Comparison of ENCODE assay signal across 7 mouse cellular contexts in genomic region chr11:83077714-83078422, GRCm38 (mm10). TPM values are rescaled to one million over a fixed set of nuclear protein-coding genes. Genes with fewer than 3 reads are reported as not detected.
A peak's percentile ranks its signal among the peaks of the same experiment; 100 is the strongest.
DNase-seq lines count a peak whose midpoint lies in the region; ATAC-seq lines count a peak whose summit lies in the region.

No protein-coding gene starts in this region.

- WGBS in liver, embryonic 11.5 days = 24% methylated on average over 3 of the region's 3 CpGs
- 87% methylated on average over 3 of the region's 3 CpGs for whole genome bisulfite sequencing in midbrain, embryonic 14.5 days

- intact Hi-C loops in heart, postnatal 36 days (cut with DNase I) = no loop called here

- no peak overlapping the region for H3K9ac ChIP-seq in liver, embryonic 11.5 days (ENCODE audit: low read depth, low read length)
- H3K9ac ChIP-seq in midbrain, embryonic 14.5 days (replicated peaks; ENCODE audit: low read length) = no peak overlapping the region

- ATAC-seq in common myeloid progenitor, adult 5-6 weeks (replicated peaks; ENCODE audit: low read depth, poor library complexity, severe bottlenecking) = peak; percentile 99
- ATAC-seq in liver, embryonic 11.5 days (replicated peaks; ENCODE audit: low FRiP score) = 0 out of 2 replicates have a peak, but pooled peaks have one; percentile 18
- ATAC-seq in midbrain, embryonic 14.5 days (ENCODE audit: low FRiP score, low TSS enrichment) = no peak

- H3K36me3 ChIP-seq in liver, embryonic 11.5 days (ENCODE audit: control insufficient read depth, insufficient read depth, low read length) = no peaks in the 10 kb centered on the region
- H3K36me3 ChIP-seq in midbrain, embryonic 14.5 days (ENCODE audit: control insufficient read depth, insufficient read depth, low read length) = no peaks in the 10 kb centered on the region

- peaks cover 3% of the 10 kb centered on the region; the same call in 1 of the 2 replicates for H3K4me1 ChIP-seq in liver, embryonic 11.5 days (replicated peaks; ENCODE audit: control insufficient read depth, insufficient read depth, low read length)
- no peaks in the 10 kb centered on the region for H3K4me1 ChIP-seq in midbrain, embryonic 14.5 days (ENCODE audit: control insufficient read depth, insufficient read depth, low read length)

- no peaks in the 10 kb centered on the region for H3K9me3 ChIP-seq in liver, embryonic 11.5 days (ENCODE audit: control insufficient read depth, low read length)
- no peaks in the 10 kb centered on the region for H3K9me3 ChIP-seq in midbrain, embryonic 14.5 days (ENCODE audit: control insufficient read depth, low read length)

- H3K27me3 ChIP-seq in liver, embryonic 11.5 days (replicated peaks; ENCODE audit: control insufficient read depth, insufficient read depth, low read length) = no peaks in the 10 kb centered on the region
- H3K27me3 ChIP-seq in midbrain, embryonic 14.5 days (ENCODE audit: control insufficient read depth, insufficient read depth, low read length) = no peaks in the 10 kb centered on the region

- H3K4me3 ChIP-seq in liver, embryonic 11.5 days (ENCODE audit: low read depth, low read length) = no peak overlapping the region
- no peak overlapping the region for H3K4me3 ChIP-seq in midbrain, embryonic 14.5 days (replicated peaks; ENCODE audit: low read depth, low read length)

- no peak overlapping the region for H3K4me2 ChIP-seq in liver, embryonic 11.5 days
- no peak overlapping the region for H3K4me2 ChIP-seq in midbrain, embryonic 14.5 days (ENCODE audit: low read length)

- peak; percentile 87 for DNase-seq in T-cell, adult 2 months (ENCODE audit: low spot score)
- DNase-seq in heart, postnatal 36 days = peak; percentile 78 to 83
- peak; percentile 17 for DNase-seq in liver, embryonic 11.5 days (ENCODE audit: low spot score)
- DNase-seq in ovary, adult 18-20 months (ENCODE audit: low spot score) = peak; percentile 24
- DNase-seq in cerebellum, adult 11 months = no peak
- DNase-seq in midbrain, embryonic 14.5 days = no peak

- 0 out of 2 replicates have a peak overlapping the region, but pooled peaks have one; percentile 3 for H3K27ac ChIP-seq in liver, embryonic 11.5 days (ENCODE audit: low read depth, low read length)
- no peak overlapping the region for H3K27ac ChIP-seq in midbrain, embryonic 14.5 days (replicated peaks; ENCODE audit: low read depth, low read length)

RNA-seq across cellular contexts. Expression of gene Slfn2, which starts 13.0 kb away (rescaled TPM):
- 10.6 and 14.9 TPM in 2 replicates for total RNA-seq in common myeloid progenitor, adult 5-6 weeks (2017)
- total RNA-seq in heart, postnatal 36 days (2021) = 1 to 10 TPM; 3.9 to 6.2 TPM
- 4.3 and 4.5 TPM in 2 replicates for polyA plus RNA-seq in liver, embryonic 11.5 days (2014; fragmentation: Nextera tagmentation; extraction: Ambion mirVana)
- polyA plus RNA-seq in midbrain, embryonic 14.5 days (2014; fragmentation: Nextera tagmentation; extraction: Ambion mirVana) = 0.22 and 3.1 TPM in 2 replicates

RNA-seq across cellular contexts. Expression of gene Slfn1, which starts 38.8 kb away (rescaled TPM):
- total RNA-seq in common myeloid progenitor, adult 5-6 weeks (2017) = not detected in 2 replicates
- total RNA-seq in heart, postnatal 36 days (2021) = under 1 TPM; 0.17 to 0.41 TPM
- polyA plus RNA-seq in liver, embryonic 11.5 days (2014; fragmentation: Nextera tagmentation; extraction: Ambion mirVana) = 0.13 TPM in 1 of 2 replicates, not detected in the other
- polyA plus RNA-seq in midbrain, embryonic 14.5 days (2014; fragmentation: Nextera tagmentation; extraction: Ambion mirVana) = 0.51 TPM in 1 of 2 replicates, not detected in the other

RNA-seq across cellular contexts. Expression of gene Slfn8, which starts 57.3 kb away (rescaled TPM):
- 22.1 and 24.2 TPM in 2 replicates for total RNA-seq in common myeloid progenitor, adult 5-6 weeks (2017)
- total RNA-seq in heart, postnatal 36 days (2021) = 1 to 10 TPM in 1 of 2 experiments, under 1 TPM in 1; 0.56 to 1.5 TPM
- 0.18 and 0.27 TPM in 2 replicates for polyA plus RNA-seq in liver, embryonic 11.5 days (2014; fragmentation: Nextera tagmentation; extraction: Ambion mirVana)
- 0.07 and 0.54 TPM in 2 replicates for polyA plus RNA-seq in midbrain, embryonic 14.5 days (2014; fragmentation: Nextera tagmentation; extraction: Ambion mirVana)

Comparison
In these comparisons a context has a peak if more than half of its experiments do, and no peak if none do; other contexts are left out.
1. DNase-seq: peak in T-cell, adult 2 months (single experiment), heart, postnatal 36 days (2 of 2), liver, embryonic 11.5 days (single experiment) and ovary, adult 18-20 months (single experiment); none in cerebellum, adult 11 months (single experiment) and midbrain, embryonic 14.5 days (single experiment).